Mouse (Mus musculus): ENCODE results near the gene Itpa.

DNA sequence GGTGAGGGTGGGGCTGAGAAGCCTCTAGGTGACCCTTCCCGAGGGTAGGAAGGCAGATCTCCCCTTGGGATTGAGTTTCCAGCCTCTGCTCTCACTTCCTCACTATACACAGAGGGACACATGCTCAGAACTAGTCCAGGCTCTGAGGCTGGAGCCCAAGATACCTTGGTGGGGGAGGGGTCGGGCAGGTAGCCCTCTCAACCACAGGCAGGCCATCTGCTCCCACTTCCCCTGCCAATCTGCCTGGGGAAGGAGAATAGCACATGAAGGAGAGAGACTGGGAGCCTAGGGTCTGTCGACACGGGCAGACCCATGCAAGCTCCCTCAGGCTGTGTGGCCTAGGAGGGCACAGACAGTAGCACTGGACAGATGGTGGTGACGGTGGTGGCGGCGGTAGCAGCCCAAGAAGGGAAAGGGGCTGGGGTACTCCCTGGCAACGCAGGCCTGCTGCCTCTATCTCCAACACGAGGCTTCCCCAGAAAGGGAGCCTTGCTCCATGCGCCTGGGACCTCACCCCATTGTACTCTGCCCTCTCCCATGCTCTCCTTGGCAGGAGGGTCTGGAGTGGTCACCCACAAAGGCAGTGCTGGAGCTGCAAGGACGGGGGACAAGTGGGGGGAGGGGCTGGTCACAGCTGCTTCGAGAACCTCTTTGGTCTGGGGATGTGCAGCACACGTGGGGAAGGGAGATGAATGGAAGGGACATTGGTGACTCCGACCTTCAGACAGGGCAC lies 33.2 kb upstream of the Itpa start:
- no peak for TF ChIP-seq CTCF (conservative IDR thresholded peaks at IDR 0.05; ENCODE audit: low read length)
- TF ChIP-seq POU5F1 (IDR thresholded peaks at IDR 0.05; ENCODE audit: borderline replicate concordance, low read length): no peak

Data from E14TG2a.4 (cell line).